Mouse (Mus musculus) WW6 (cell line): ENCODE measurements around the gene Cox19.
A peak's percentile ranks its signal among the peaks of the same experiment; 100 is the strongest.
"Not testable (repeated sequence)": the region's sequence is repeated elsewhere in the genome, so short reads cannot be mapped to it uniquely, and the experiment has no call there.

Source experiments
- DNase-seq: peaks from one replicate; pipeline ENCODE4 v3.0.0-alpha.2; 2013; ENCODE audit warnings: low read depth, low spot score

Gene Cox19

DNA sequence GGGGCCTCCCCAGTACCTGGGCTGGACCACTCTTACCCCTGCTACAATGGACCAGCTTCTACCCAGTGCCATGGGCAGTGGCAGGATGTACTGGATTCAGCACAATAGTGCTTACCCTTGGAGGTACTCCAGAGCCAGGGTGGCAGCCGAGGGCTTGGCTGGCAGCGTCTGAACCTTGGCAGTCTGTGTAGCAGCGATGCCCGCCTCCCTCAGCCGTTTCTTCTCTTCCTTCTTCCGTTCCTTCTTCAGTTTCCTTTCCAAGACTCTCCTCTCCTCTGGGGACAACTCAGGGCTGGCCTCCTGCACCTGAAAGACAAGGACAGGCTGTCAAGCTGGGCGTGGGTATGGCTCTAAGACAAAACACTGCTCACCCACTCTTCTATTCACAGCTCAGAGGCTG, 12.6 kb upstream of the Cox19 start:
- no peak for DNase-seq

DNA sequence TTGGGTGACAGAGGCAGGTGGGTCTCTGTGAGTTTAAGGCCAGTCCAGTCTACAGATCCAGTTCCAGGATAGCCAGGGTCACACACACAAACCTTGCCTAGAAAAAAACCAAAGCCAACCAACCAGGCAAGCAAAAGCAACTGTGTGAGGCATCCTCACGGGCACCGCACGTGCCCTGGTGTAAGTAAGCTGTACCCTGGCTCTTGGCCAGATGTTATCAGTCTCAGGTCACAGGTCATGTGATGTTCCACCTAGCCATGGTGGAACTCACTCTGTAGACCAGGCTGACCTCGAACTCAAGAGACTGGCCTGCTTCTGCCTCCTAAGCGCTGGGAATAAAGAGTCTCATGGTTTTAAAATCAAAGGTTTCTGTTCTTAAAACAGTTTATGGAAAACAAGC, 8.0 kb upstream of the Cox19 start:
- no peak for DNase-seq

DNA sequence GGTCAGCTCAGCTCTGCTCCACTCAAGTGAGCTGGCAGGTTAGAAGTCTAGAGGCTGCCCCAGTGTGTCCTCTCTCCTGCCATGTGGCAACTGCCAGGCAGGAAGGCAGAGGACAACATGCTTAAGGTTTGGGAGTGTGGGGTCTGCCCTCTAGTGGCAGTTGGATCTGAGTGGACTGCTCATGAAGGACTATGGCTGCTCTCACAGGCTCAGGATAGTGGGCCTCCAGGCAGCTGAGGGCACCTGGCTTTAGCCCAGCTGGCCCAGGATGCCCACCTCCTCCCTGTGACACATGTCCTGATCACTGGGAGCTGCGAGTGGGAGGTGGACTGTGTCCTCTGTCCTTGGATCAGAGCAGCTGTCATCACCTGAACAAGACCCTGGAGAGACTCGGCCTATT, 7.4 kb upstream of the Cox19 start:
- no peak for DNase-seq

DNA sequence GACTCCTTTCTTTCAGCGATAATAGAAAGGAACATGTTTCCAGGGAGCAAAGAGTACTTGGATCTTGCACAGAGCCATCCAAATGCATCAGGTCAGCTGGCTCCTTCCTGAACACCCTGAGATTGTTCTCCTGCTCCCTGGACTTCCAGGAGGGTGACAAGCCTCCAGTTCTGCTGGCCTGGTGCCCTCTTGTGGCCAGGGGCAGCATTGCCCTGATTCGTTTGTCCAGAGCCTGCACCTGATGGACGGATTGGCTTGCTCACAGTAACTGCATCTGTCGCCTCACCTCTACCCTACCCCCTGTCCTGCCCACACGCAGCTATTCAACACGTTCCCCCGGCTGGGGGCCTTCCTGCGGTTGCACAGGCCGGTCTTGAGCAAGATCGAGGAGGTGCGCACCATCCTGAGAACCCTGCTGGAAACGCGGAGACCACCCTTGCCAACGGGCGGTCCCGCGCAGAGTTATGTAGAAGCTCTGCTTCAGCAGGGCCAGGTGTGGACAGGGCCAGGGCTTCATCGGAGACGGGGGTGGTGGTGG, 4.1 kb upstream of the Cox19 start:
- DNase-seq, result no peak

DNA sequence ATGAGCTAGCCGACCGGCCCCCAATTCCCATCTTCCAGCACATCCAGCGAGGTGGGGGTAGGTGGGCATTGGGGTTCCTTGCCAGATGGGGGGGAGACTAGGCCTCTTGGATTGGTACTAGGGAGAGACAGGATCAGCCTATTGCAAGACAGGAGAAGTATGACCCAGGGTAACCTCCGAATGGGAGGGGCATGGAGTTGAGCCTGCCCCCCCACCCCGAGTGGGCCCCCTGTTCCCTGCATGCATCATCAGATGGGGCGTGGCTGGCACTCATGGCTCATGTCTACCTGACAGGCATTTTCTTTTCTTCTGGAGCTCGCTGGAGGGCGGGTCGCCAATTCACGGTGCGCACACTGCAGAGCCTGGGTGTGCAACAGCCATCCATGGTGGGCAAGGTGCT, 2.7 kb upstream of the Cox19 start:
- no peak for DNase-seq

DNA sequence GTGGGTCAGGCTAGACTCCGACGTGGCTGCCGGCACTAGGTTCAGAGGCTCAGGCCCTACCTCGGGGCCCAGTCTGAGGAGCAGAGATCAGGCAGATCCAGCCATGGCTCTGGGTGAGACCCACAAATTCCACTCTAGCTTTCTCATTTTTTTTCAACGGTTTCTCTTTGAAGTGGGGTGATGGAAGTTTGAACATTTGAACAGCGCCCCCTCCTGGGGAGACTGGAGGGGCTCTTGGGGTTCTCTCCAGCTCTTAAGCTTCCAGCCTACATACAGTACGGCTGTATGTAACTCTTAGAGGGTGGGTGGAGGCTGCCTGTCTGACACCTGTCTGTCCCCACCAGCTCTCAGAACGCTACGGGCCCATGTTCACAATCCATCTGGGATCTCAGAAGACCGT, 2.3 kb upstream of the Cox19 start:
- DNase-seq, result no peak

DNA sequence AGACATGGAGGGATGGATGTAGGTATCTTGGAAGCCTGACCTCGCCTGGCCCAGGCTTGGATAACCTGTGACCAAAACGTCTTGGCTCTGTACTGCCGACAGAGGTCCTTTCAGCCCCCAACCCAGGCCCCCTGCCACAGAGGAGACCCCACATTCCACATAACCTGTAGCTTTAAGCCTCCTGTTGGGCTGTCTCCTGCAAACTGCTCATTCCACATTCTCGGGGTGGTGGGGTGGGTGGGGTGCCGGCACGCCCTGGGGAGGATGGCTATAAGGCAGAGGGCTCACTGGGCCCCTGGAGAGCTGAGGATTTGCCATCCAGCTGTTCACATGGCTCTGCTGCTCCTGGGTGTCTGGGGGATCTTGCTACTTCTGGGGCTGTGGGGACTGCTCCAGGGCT, 1.1 kb upstream of the Cox19 start, which contains the start of gene Cyp2w1:
Cyp2w1 (plus strand) TSS at position 301 of the 400 bp plus-strand sequence.
- DNase-seq, result no peak

DNA sequence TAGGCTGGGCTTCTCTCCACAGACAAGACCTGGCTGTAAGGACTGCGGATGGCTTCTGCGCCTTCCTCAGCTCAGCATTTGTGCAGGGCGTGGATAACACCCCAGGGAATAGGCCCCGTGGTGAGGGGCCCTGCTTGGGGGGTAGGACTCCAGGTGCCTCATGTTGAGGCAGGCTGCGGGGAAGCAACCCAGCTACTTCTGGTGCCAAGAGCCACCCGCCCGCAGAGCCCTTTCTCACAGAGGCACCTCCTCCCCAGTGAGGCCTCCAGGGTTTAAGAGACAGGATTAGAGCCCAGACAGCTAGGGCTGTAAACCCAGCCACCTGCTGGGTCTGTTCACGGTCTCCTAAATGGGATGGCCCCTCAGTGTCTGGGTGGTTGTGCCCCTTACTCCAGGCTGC, 410 bp upstream of the Cox19 start:
- DNase-seq, result no peak

DNA sequence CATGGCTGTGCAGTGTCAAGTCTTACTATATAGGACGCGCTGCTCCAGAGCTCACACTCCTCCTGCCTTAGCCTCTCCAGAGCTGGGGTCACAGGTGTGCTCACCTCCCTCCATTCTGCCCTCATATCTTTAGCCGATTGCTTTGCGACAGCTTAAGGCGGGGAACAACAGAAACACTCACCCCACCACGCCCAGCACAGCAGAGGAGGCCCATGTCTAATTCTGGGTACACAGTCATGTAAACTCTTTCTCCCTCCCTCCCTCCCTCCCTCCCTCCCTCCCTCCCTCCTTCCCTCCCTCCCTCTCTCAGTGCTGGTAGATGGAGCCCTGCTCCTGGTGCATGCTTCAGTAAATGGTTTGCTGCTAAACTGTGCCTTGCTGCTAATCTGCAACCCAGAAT, 1.5 kb downstream of the Cox19 start:
- DNase-seq, result no peak

DNA sequence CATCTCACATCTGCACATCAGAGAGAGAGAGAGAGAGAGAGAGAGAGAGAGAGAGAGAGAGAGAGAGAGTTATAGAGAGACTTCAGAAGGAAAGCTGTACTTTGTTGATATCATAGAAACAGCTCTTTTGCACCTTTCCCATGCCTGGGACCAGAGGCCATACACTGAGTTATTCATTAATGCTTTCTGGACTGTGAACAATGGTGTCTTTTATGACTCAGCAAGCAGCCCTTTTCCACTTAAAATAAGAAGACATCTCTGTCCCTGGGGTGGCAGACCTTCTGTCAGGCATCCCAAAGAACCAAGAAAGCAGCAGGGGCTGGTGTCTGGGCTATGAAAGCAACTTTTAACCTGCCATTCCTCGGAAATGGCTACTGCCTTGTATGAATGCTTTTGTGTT, 4.0 kb downstream of the Cox19 start:
- no peak for DNase-seq

DNA sequence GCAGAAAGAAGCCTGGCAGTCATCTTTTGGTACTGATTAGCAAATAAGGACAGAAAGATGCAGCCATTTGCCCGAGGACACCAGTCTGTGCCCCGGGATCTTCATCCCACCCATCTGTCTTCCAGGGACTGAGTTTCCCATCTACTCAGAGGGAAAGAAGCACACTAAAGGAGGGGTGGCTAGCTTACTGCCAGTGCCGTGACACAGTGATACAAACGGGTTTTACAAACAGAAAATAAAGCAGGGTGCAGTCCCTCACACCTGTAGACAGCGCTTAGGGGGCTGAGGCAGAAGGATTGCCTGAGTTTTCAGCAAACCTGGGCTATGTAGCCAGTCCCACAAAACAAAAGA, 5.9 kb downstream of the Cox19 start:
- DNase-seq, result no peak

DNA sequence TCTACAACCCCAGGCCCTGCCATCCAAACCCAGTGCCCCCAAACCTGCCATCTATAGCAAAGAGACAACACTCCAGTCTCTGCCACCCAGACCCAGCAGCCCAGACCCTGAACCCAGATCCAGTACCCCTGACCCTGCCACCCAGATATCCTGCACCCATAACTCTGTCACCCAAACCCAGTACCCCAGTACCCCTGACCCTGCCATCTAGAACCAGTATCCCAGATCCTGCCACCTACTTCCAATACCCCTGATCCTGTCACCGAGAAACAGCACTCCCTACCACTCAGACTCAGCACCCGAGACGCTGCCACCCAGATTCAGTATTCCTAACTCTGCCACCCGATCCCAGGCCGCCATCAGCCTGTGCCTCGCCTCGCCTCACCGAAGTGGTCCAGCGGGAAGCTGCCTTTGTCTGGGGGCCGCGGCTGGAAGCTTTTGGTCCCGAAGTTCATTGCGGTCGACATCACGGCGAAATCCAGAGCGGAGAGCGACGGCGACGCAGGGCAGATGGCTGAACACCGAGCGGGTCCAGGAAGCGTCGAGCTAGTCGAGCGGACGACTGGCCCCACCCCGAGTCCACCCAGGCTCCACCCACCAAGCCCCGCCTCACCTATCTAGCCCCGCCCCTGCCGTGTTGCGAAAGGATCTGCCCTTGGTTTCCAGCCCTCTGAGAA, 6.4 kb downstream of the Cox19 start:
- DNase-seq, result peak; percentile 81

DNA sequence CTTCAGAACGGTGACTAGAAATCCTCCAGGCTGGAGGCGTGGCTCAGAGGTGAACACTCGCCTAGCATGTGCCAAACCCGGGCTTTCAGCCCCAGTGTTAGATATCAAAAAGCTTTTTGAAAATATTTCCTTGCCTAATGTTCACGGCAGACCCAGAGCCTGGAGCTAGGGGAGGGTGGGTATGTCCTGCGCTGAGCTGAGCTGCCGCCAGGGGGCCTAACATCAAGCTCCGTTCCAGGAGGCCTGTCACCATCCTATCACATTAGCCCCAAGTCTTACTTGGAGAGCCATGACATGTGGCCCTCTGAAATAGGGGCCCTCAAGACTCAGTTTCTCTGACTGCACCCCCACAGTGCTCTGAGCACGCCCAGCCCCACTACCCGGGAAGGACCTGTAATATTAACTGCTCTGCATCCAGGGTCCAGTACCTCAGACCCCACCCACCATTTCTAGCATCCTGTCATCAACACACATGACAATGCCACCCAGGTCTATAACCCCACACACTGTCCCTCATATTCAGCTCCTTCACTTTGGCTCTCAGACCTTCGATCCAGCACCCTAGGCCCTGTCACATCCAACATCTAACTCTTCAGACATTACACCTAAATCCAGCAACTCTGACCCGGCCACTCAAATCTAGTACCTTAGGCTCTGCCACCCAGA, 7.1 kb downstream of the Cox19 start:
- peak; percentile 54 for DNase-seq

DNA sequence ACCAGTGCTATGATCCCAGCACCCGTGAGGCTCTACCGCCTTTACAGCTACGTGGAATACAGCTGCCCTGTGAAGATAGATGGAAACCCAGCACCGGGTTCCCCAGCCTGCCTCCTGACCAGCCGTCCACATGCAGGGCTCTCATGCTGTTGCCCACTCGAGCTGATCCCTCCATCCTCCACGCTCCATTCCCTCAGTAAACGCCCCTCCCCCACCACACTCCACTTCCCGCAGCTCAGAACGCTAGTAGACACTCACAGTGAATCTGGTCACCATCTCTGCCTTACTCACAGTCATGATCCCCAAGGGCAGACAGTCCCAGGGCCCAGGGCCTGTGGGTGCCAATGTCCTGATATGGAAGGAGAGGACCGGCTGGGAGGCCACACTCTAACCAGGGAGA, 12.3 kb downstream of the Cox19 start:
- no peak for DNase-seq

DNA sequence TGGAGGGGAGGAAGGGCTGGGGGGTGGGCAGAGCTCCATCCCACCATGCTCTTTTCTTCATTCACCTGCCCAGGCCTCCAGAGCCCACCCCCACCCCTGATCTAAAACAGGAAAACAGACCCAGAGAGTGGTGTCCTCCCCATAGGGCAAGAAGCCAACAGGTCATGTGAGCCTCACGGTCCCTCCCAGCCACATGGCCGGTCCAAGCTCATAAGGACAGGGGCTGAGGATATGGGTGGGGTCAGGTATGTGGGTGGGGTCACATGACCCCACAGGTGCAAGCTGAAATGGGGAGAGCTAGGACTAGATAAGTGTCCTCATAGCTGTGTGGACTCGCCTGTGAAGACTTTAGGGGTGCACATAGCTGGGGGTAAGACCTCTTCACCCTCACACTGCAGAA, 12.8 kb downstream of the Cox19 start:
- DNase-seq, result no peak

DNA sequence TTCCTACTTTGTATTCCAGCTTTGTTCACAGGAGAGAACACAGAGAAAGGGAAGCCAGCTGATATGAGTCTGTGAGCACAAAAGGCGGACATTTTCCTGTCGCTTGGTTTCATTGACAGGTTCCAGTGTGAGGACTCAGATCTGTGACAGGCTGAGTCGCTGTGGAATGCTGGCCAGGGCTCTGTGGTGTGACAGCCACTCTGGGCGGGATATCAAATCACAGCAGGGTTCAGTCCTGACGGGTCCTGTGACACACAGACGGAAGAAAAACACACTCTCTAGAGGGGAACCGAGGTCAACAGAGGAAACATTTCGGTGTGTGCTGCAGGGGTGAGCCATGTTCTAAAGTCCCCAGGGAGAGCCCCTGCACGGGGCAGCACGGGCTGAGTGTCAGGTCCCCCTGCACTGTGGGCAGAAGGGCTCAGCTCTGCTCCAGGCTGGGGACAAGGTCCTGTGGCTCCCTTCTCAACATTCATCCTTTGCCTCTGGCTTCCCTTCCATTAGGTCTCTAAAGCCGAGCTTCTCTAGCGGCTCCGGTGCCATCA, 13.3 kb downstream of the Cox19 start:
- DNase-seq, result no peak

DNA sequence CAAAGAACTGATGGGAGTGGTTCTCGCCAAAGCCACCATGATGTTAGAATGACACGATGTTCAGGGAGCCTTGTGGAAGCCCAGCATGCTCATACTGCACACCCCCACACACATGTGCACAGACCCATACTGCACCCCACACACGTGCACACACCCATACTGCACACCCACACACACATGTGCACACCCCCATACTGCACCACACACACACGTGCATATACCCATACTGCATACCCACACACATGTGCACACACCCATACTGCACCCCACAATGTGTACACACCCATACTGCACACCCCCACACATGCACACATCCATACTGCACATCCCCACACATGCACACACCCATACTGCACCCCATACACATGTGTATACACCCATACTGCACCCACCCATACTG, 15.6 kb downstream of the Cox19 start:
- DNase-seq, result no peak

DNA sequence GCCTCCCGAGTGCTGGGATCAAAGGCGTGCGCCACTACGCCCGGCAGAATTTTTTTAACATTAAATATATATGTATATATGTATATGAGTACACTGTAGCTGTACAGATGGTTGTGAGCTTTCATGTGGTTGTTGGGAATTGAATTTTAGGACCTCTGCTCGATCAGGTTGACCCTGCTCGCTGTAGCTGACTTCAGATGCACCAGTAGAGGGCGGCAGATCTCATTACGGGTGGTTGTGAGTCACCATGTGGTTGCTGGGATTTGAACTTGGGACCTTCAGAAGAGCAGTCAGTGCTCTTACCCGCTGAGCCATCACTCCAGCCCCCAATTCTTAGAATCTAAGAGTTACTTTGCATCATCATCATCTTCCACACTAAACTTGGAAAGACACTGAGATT, 16.8 kb downstream of the Cox19 start:
- DNase-seq, result not testable (repeated sequence)

DNA sequence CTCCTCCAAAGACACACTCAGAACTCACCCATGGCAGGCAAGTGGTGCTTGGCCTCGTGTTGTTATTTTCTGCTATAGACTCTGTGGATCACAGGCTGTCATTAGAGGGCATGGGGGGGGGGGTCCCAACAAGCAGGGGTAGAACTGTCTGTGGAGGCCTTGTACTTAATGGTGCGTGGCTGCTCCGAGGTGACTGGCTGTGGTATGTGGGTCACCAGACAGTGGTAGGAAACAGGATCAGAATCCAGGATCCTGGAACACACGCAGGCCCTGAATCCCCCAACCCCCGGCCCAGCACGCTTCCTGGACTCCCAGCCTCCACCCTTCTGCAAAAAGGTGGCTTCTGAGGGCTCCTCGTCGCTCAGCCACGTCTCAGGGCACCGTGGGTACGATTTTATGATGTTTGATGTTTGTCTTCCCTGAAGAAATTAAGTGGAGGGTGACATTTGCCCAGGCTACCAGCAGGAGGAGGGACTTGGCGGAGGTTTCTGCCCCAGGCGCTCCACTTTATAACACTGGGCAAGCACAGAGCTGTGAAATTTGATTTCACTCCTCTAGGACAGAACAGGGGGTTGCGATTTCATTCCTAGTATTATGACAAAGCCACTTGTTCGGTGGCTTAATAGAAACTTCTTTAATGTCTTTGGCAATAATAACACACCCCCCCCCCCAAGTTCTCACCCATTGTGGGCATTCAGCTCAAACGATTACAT, 17.8 kb downstream of the Cox19 start:
- DNase-seq, result no peak

DNA sequence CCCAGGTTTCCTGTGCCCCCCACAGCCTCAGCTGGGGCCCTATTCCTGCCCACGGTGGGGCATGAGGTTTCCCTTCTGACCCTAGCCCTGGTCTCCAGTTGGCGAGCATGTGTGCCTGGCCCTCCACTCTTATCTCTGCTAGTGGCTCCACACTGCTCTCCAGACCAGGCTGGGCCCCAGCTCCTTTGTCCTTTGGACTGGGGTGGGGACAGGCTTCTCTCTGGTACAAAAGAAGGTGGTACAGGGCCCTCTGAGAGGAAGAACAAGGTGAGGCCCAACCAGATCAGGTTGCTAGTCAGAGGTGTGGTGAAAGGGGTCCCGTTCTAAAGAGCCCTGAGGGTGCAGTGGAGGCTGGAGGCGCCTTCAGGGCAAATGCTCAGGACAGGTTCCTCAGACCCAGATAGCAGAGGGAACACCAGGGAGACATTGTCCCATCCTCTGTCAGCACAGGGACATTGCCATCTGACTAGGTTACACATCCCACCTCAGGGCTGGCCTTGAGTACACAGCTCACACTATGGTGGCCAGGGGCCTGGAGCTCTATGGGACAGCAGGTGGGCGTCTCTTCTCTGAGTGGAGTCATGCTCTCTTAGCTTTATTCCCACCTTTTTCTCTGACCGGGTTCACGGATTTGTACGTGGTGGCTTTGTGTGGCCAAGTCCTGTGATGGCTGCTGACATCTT, 18.5 kb downstream of the Cox19 start:
- DNase-seq, result no peak

DNA sequence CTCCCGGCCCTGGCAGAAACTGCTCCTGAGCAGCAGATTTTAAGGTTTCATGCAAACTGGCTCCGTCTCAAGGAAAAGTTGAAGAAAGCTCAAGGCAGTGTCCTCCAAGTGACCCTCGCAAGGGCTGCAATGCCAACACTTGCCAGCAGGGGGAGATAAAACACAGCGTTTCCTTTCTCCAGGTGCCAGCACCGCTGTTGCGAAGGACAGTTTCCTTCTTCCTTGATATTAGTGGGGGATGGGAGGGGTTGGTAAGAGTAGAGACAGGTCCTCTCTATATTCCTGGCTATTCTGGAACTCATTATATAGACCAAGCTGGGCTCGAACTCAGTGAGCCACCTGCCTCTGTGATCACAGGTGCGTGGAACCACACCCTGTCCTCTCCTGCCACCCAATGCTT, 19.5 kb downstream of the Cox19 start:
- DNase-seq, result no peak

DNA sequence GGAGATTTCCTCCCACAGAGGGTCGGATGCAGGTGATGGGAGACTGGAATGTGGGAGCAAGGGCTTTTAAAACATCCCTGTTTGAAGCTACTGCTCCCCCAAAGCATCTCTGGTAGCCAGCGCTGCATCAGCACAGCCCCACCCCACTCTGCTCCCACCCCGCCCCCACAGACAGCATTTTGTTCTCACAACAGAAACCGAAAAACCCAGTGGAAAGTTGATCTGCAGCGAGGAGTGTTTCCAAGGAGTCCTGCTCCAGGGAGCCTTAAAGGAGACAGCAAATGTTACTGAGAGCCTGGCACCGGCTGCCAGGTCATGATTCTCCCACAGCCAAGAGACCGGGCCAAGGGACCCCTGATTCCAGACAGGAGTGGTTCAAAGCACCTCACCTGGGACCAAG, 20.5 kb downstream of the Cox19 start:
- DNase-seq, result no peak
